Mouse (Mus musculus): ENCODE measurements at regions not wholly inside any gene's neighbourhood (a gene's known extent, or its start where the extent isn't known, plus 50 kb on each side); places are given as distances from the start of the nearest gene placed in this dataset.

- TF ChIP-seq CTCF (IDR thresholded peaks at IDR 0.05; ENCODE audit: extremely low read depth, insufficient read length, insufficient replicate concordance, low read depth, low read length) (no peak), POLR2A (IDR thresholded peaks at IDR 0.05; ENCODE audit: low read depth, low read length) (no peak)
Measured at GRCm38 (mm10) chr9:97282090-97282489, 87.7 kb downstream of the Trim42 start.
